Mouse (Mus musculus): ENCODE measurements at regions not wholly inside any gene's neighbourhood (a gene's known extent, or its start where the extent isn't known, plus 50 kb on each side); places are given as distances from the start of the nearest gene placed in this dataset.

GRCm38 (mm10) chr13:92911660-92912284, 67.2 kb downstream of the Mtx3 start:
- ATAC-seq (ENCODE audit: insufficient number of reproducible peaks, low FRiP score, low TSS enrichment), result no peak

DNA sequence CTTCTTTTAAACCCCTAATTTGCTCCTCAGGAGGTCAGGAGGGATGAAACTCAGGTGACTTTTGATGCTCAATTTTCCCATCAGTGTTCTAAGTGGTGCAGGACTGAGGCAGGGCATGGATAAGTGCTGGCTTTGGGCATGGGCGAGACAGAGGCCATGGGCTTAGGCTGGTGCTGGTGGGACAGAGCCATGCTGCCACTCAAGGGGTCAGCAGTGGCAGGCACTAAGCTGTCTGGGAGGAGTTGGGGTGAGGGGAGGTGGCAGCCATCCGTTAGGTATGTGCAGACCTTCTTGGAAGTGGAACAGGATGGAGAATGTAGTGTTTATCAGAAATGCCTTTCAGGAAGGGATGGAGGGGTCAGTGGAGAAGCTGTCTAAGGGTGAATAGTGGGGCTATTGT, 68.1 kb downstream of the Mtx3 start:
- ATAC-seq (ENCODE audit: insufficient number of reproducible peaks, low FRiP score, low TSS enrichment), result no peak

GRCm38 (mm10) chr13:92914631-92915030, 70.1 kb downstream of the Mtx3 start:
- no peak for ATAC-seq (ENCODE audit: insufficient number of reproducible peaks, low FRiP score, low TSS enrichment)

DNA sequence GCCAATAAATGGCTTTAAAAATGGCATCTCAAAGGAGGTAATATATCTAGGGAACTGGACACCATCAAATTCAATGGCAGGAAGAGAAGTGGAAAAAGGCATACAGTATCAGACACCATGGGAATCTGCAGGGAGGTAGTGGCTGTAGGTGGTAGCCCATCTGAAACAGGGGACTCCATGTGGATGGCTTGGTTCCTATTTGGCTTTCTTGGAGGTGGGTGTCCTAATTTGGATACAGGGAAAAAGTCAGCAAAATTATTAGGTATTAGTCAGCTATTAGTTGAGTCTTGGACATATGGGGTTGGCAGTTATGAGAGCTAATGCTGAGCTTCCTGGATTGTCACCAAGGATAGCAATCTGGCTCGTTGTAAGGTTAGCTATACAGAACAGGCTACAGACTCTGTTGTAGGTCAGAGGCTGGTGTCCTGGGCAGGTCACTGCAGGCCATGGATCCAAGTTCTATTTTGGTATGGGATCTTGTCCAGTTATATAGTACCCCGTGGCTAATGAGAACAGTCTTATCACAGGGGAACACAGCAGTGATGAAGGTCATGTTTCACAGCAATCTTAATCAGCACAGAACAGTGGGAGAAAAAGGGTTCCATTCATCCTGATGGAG, 70.8 kb downstream of the Mtx3 start:
- peak; percentile 93 for ATAC-seq (ENCODE audit: insufficient number of reproducible peaks, low FRiP score, low TSS enrichment)

DNA sequence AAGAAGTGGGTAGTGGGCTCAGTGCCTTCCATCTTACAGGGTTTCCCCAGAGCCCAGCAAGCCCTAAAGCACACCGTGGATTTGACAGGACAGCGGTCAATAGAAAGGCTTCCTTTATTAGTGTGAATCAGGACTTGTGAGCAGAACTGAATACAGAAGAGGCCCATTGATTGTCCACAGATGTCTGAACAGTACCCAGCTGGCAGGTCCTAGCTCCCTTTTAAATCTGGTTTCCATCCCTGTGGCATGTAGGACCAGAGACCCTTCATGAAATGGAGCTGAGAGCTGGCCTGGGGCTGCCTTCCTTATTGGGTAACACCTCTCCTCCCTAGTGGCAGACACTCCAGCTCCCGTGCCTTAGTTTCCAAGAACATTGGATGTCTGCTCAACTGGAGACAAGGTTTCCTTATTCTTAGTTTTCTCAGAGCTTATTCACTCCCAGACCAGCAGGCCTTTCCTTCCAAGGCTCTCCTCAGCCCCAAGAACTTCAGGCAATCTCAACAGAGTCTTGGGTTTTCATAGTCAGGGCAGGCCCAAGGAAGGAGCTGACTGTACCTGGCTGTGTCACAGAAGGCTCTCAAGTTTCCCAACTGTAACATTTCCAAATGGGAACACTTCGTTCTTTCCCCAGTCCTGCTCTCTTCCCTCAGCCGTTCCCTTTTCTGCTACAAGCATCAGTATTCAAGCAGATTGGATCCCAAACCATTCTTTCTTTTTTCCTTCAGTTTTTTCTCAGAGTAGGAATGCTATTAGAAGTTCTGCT, 71.6 kb downstream of the Mtx3 start:
- no peak for ATAC-seq (ENCODE audit: insufficient number of reproducible peaks, low FRiP score, low TSS enrichment)

DNA sequence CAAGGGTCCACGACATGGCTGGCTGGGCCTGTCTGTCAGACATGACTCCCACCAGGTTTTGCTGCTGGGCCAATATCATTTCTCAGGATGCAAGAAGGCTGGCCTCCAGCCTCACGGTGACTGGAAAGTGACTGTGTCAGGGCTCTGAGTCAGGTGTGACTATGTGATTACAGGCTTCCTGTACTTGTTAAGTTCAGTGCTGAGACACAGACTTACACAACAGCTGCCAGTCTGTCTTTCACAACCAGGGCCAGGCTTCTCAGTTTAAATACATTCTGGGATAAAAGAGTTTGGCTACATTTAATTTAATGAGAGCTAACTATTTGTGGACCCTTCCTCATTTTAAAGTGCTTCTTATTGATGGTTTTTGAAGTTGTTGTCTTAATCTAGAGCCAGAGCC, 75.3 kb downstream of the Mtx3 start:
- no peak for ATAC-seq (ENCODE audit: insufficient number of reproducible peaks, low FRiP score, low TSS enrichment)

- no peak for ATAC-seq (ENCODE audit: insufficient number of reproducible peaks, low FRiP score, low TSS enrichment)
Observed at GRCm38 (mm10) chr13:92921936-92922335, 77.4 kb downstream of the Mtx3 start.

DNA sequence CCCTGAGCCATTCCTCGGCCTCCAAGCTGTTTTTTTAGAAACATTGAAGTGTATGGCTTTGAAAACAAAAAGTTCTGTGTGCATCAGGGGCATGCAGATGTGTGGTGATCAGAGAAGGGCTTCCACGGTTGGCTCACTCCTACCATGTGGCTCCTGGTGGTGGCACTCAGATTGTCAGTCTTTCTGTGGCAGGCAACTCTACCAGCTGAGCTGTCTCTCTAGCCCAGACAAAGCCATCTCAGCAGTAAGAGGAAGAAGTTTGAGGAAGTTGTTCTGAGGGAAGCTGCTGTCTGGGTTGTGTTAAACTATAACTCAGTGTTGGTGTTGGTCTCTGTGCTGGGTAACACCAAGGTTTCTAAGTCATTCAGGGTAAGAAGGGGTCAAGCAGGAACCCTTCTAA, 78.9 kb downstream of the Mtx3 start:
- no peak for ATAC-seq (ENCODE audit: insufficient number of reproducible peaks, low FRiP score, low TSS enrichment)

GRCm38 (mm10) chr13:92924021-92924420, 79.5 kb downstream of the Mtx3 start:
- no peak for ATAC-seq (ENCODE audit: insufficient number of reproducible peaks, low FRiP score, low TSS enrichment)

DNA sequence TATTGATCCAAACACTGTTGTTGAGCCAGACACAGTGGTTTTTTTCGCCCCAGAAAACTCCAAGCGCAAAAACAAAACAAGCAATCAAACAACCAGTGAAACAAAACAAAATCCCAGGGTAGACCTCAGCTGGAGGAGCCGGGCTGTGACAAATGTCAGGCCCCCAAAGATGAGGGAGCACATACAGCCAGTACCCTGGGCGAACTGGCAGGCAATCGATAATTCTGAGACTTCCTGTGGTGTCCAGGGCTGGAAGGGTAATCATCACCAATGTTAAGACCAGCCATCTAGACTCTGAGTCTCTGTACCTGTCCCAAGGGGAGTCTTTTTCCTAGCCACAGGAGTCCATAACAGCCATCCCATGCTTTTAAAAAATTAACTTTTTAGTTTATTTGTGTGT, 80.6 kb downstream of the Mtx3 start:
- no peak for ATAC-seq (ENCODE audit: insufficient number of reproducible peaks, low FRiP score, low TSS enrichment)

GRCm38 (mm10) chr13:92928551-92928950, 84.0 kb downstream of the Mtx3 start:
- ATAC-seq (ENCODE audit: insufficient number of reproducible peaks, low FRiP score, low TSS enrichment), result no peak

GRCm38 (mm10) chr13:92931696-92932095, 87.1 kb downstream of the Mtx3 start:
- ATAC-seq (ENCODE audit: insufficient number of reproducible peaks, low FRiP score, low TSS enrichment), result no peak

DNA sequence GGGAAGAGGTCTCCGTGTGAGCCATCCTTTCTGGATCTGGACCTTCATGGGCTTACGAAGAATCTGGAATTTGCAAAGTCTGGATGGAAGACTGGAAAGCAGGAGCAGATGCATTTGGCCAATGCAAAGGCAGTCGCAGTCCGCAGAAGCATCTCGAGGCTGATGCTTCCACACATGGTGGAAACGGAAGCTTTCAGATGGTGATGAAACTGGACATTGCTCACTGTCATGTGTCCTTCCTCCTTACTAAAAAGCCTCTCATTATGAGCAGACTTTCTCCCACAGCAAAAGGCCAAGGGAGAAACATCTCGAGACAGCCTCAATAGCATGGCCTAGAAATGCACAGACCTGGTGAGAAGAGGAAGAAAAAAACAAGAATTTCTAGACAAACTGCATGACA, 94.5 kb downstream of the Mtx3 start:
- no peak for ATAC-seq (ENCODE audit: insufficient number of reproducible peaks, low FRiP score, low TSS enrichment)

DNA sequence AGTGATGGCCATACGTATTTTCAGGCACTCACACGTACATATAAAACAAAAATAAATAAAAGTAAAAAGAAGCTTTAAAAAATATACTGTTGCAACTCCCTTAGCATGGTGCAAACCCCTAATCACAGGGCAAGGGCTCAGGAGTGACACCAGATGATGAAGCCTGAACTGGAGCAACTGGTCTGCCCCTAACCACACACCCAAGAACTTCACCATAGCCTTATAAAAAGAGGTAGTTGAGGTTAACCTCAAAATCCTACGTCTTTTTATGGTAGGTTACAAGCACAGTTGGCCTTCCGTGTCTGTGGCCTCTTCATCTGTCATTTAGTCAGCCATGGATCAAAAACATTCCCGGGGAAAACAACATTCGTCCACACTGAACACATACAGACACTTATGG, 96.0 kb downstream of the Mtx3 start:
- ATAC-seq (ENCODE audit: insufficient number of reproducible peaks, low FRiP score, low TSS enrichment), result no peak

GRCm38 (mm10) chr13:92948560-92948959, 104.0 kb downstream of the Mtx3 start:
- no peak for ATAC-seq (ENCODE audit: insufficient number of reproducible peaks, low FRiP score, low TSS enrichment)

DNA sequence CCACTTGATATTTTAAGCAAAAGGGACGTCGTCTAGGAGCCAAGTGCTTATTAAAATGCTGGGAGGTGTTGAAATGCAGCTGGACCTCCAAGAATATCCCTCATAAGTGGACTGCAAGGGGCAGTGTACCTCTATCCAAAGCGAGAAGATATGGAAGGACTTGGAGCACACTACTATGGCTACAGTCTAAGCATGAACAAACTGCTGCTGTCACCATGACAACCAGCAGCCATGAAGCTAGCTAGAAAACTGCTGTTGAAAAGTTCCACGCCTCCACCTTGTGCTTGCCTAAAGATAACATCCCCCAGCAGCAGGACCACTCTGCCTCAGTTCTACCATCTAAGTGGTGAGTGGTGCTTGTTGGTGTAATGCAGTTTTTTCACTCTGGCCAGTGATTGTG, 115.5 kb downstream of the Mtx3 start:
- ATAC-seq (ENCODE audit: insufficient number of reproducible peaks, low FRiP score, low TSS enrichment), result no peak

DNA sequence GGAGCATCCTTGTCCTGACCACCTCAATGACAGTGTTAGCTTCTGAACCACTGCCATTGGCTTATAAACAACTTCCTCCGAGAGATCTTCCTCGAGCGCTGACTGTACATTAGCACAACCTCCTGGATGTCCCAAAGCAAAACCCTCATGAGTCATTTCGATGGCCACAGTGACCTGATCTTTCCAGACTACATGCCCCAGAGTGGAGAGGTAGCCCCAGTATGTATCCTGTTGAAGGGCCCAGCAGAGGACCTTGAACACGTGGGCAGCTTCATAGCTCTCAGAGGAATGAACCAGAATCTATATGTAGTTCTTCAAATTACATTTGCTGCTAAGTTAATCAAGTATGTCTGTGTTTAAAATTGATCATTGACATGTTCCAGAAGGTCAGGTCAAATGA, 118.1 kb downstream of the Mtx3 start:
- no peak for ATAC-seq (ENCODE audit: insufficient number of reproducible peaks, low FRiP score, low TSS enrichment)

GRCm38 (mm10) chr13:92963351-92963895, 118.9 kb downstream of the Mtx3 start:
- ATAC-seq (ENCODE audit: insufficient number of reproducible peaks, low FRiP score, low TSS enrichment), result no peak

DNA sequence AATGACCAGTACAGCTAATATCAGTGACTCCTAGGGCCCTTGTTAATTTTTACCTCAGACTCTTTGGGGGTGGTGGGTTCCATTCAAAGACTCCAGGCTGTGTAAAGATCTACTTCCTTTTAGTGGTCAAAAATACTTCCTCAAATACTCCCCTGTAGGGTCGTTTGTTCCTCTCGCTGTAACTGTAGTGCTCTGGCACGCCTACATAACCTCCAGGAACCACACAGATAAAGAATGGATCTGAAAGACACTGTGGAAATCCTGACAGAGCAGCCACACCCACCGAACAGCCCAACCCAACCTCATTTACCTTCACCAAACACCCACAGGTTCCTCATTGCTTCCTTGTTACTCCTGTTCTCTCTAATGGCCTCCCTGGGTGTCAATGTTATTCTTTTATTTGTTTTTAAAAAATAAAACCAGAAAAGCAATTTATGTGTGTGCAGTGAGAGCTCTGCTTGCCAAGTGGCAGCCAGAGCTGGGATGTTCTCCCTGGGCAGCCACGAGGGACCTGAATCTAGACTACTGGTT, 119.7 kb downstream of the Mtx3 start:
- no peak for ATAC-seq (ENCODE audit: insufficient number of reproducible peaks, low FRiP score, low TSS enrichment)

- 0 out of 2 replicates have a peak, but pooled peaks have one; percentile 50 for ATAC-seq (ENCODE audit: insufficient number of reproducible peaks, low FRiP score, low TSS enrichment)
Observed at GRCm38 (mm10) chr13:92967025-92967610, 122.6 kb downstream of the Mtx3 start.

- no peak for ATAC-seq (ENCODE audit: insufficient number of reproducible peaks, low FRiP score, low TSS enrichment)
Observed at GRCm38 (mm10) chr13:92969579-92969978, 125.0 kb downstream of the Mtx3 start.

Data from cerebellum, adult (tissue).